Mouse (Mus musculus): ENCODE measurements around the gene Inhbc. TPM values are rescaled to one million over a fixed set of nuclear protein-coding genes. Genes with fewer than 3 reads are reported as not detected.
A peak's percentile ranks its signal among the peaks of the same experiment; 100 is the strongest.

Gene Inhbc
- total RNA-seq (2015; ENCODE audit: low replicate concordance), result not detected in 2 replicates
- total RNA-seq (2017; ENCODE audit: low replicate concordance), result not detected in 2 replicates

GRCm38 (mm10) chr10:127369834-127370820, at the start of gene Inhbc:
Gene Inhbc, minus strand, starts transcription at chr10:127370431.
- ATAC-seq (replicated peaks; ENCODE audit: low FRiP score, poor library complexity, severe bottlenecking), result no peak

- no peak for ATAC-seq (replicated peaks; ENCODE audit: low FRiP score, poor library complexity, severe bottlenecking)
Observed at GRCm38 (mm10) chr10:127414141-127414540, 43.9 kb upstream of the Inhbc start.

DNA sequence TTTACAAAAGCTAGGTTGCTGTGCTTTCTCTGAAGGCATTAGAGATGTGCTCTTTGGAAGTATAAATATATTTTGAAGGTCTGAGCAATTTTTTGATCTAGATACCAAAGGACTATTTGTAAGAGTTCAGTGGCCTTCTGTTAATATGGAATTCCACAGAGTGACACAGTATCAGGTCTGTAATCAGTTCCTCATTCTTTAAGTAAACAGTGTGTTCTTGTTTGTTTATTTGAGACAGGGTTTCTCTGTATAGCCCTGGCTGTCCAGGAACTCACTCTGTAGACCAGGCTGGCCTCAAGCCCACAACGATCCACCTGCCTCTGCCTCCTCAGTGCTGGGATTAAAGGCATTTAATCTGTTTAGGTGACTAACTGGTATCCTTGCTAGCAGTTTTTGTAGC, 43.4 kb upstream of the Inhbc start:
- ATAC-seq (replicated peaks; ENCODE audit: low FRiP score, poor library complexity, severe bottlenecking), result no peak

- no peak for ATAC-seq (replicated peaks; ENCODE audit: low FRiP score, poor library complexity, severe bottlenecking)
Observed at GRCm38 (mm10) chr10:127412776-127413175, 42.5 kb upstream of the Inhbc start.

DNA sequence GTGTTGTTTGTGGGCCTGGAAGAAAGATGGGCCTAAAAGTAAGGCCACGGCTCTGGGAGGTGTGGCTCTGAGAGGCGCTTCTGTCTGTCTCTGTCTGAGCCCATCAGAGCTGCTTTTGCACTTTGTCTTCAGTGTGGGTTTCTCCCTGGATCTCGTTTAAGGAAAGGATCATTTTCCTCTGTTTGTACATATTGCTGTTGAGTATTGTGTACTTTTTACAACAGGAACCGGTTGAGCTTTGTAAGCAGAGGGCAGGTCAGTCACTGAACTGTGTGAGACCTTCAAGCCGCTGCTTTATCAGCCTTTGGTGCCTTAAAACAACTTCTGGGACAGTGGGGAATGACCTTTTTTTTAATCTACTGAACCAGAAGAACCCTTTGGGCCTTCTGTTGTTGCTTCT, 41.9 kb upstream of the Inhbc start:
- ATAC-seq (replicated peaks; ENCODE audit: low FRiP score, poor library complexity, severe bottlenecking), result no peak

DNA sequence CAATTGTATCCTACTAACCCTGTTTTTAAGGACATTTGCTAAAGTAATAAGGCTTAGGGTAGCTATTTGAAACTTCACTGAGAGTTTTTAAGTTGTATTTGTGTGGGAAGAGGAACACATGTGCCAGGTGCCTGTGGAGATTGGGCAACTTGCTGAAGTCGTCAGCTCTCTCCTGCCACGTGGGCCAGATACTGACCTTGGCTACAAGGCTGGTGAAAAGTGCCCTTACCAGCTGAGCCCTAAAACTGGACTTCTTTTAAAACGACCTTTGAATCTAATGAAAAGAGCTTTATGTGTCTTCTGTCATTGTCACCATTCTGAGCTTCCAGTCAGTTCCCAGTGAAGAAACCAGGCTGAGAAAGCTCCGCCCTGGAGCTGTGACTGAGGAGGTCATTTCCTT, 37.2 kb upstream of the Inhbc start:
- no peak for ATAC-seq (replicated peaks; ENCODE audit: low FRiP score, poor library complexity, severe bottlenecking)

DNA sequence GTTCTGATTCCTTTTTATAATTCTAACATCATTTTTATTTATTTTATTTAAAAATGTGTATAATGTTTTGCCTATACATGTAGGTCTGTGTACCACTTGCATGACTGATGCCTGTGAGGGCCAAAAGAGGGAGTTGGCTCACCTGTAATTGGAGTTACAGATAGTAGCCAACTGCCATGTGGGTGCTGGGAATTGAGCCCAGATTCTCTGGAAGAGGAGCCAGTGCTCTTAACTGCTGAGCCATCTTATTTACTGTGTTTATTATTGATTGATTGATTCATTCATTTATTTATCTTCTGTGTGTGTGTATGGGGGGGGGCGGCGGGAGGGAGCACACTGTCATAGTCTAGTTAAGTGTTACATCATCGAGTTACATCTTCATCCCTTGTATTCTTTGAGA, 34.5 kb upstream of the Inhbc start:
- no peak for ATAC-seq (replicated peaks; ENCODE audit: low FRiP score, poor library complexity, severe bottlenecking)

DNA sequence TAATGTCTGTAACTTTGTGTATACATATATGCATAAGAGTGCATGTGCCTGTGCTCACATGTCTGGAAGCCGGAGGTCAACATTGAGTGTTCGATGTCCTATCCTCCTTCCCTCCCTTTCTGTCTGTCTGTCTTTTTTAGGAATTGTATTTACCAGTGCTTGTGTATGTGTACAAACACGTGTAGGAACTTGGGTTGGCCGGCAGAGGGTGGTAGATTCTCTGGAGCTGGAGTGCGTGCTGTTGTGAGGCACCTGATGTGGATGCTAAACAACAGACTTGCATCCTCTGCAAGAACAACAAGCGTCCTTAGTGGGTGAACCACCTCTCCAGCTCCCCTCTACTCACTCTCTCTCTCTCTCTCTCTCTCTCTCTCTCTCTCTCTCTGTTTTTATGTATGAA, 21.5 kb upstream of the Inhbc start:
- 0 out of 2 replicates have a peak, but pooled peaks have one; percentile 34 for ATAC-seq (replicated peaks; ENCODE audit: low FRiP score, poor library complexity, severe bottlenecking)

- ATAC-seq (replicated peaks; ENCODE audit: low FRiP score, poor library complexity, severe bottlenecking), result no peak
Observed at GRCm38 (mm10) chr10:127381743-127382134, 11.5 kb upstream of the Inhbc start.

GRCm38 (mm10) chr10:127380767-127381742, 10.8 kb upstream of the Inhbc start:
- peak; percentile 45; the same call in 1 of the 2 replicates for ATAC-seq (replicated peaks; ENCODE audit: low FRiP score, poor library complexity, severe bottlenecking)

GRCm38 (mm10) chr10:127380251-127380691, 10.0 kb upstream of the Inhbc start, which contains the start of gene R3hdm2:
Gene R3hdm2, plus strand, starts transcription at chr10:127380327.
- ATAC-seq (replicated peaks; ENCODE audit: low FRiP score, poor library complexity, severe bottlenecking), result peak; percentile 96

- no peak for ATAC-seq (replicated peaks; ENCODE audit: low FRiP score, poor library complexity, severe bottlenecking)
Observed at GRCm38 (mm10) chr10:127379654-127380053, 9.4 kb upstream of the Inhbc start.

DNA sequence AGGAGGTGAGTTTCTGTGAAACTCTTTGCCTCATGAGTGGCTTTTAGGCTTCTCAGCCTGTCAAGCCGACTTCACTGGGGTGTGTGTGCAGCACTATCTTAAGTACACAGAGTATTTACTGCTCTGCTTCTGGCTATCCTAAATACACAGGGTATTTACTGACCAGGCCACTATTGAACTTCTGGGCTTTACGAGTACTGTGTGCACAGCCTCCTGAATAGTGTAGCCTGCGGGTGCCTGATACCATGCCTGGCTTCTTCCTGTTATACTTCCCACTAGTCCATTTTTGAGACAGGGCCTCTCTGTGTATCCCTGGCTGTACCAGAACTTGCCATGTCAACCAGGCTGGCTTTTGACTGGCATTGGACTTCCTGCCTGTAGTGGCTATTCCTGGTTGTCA, 7.5 kb upstream of the Inhbc start:
- no peak for ATAC-seq (replicated peaks; ENCODE audit: low FRiP score, poor library complexity, severe bottlenecking)

DNA sequence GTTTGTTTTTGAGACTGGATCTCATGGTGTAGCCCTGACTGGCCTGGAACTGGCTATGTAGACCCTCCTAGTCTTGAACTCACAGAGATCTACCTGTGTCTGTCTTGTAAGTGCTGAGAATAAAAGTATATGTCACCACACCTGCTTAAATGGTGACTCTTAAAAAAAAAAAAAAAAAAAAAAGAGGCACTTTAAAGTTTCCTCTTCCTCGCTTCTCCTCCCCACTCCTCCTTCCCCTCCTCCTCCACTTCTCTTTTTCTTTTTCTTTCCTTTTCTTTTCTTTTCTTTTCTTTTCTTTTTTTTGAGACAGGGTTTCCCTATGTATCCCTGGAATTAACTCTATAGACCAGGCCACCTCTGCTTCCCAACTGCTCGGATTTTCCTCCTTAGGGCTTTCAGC, 792 bp upstream of the Inhbc start:
- no peak for ATAC-seq (replicated peaks; ENCODE audit: low FRiP score, poor library complexity, severe bottlenecking)

DNA sequence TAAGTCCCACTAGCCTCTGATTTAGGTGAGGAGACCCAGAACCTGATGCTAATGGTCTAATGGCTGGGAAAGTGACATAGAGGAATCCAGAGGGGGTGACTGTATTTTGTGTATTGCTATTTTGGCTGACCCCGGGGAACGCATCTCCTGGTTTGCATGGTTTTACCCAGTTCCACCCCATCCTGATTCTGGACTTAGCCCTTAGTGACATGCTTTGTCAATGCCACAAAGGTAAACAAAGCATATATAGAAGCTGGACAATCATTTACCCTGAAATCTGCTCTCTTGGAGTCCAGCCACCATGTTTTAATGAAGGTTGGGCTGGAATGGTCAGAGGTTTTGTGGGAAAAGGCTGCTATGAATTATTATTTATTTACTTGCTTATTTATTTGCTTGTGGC, 2.0 kb downstream of the Inhbc start:
- no peak for ATAC-seq (replicated peaks; ENCODE audit: low FRiP score, poor library complexity, severe bottlenecking)

GRCm38 (mm10) chr10:127367116-127367515, 3.1 kb downstream of the Inhbc start:
- ATAC-seq (replicated peaks; ENCODE audit: low FRiP score, poor library complexity, severe bottlenecking), result no peak

GRCm38 (mm10) chr10:127360714-127361113, 9.5 kb downstream of the Inhbc start:
- ATAC-seq (replicated peaks; ENCODE audit: low FRiP score, poor library complexity, severe bottlenecking), result no peak

- no peak for ATAC-seq (replicated peaks; ENCODE audit: low FRiP score, poor library complexity, severe bottlenecking)
Observed at GRCm38 (mm10) chr10:127355336-127355735, 14.9 kb downstream of the Inhbc start.

- no peak for ATAC-seq (replicated peaks; ENCODE audit: low FRiP score, poor library complexity, severe bottlenecking)
Observed at GRCm38 (mm10) chr10:127353909-127354895, 16.0 kb downstream of the Inhbc start, which contains the start of gene Inhbe. Gene Inhbe, minus strand, starts transcription at chr10:127354411.
